Mouse (Mus musculus): ENCODE results near the gene A730071L15Rik.

GRCm38 (mm10) chr11:6196780-6197179 lies 3.0 kb upstream of the A730071L15Rik start:
- no peak for TF ChIP-seq CTCF (IDR thresholded peaks at IDR 0.05; ENCODE audit: low read depth, low read length)
- TF ChIP-seq POLR2AphosphoS5 (IDR thresholded peaks at IDR 0.05; ENCODE audit: insufficient replicate concordance, low read depth, low read length): no peak
